Mouse (Mus musculus) ES-E14 (cell line): Measurements from ENCODE around the gene Plekhd1. TPM values are rescaled to one million over a fixed set of nuclear protein-coding genes. Genes with fewer than 3 reads are reported as not detected.
A peak's percentile ranks its signal among the peaks of the same experiment; 100 is the strongest.

ENCODE experiments used
- DNase-seq: peaks from one replicate; pipeline ENCODE4 v3.0.0-alpha.2; 2013; ENCODE audit warnings: low read depth, low spot score
- H3K27ac ChIP-seq: 2 replicates; pipeline ENCODE4 v1.5.1; 2012; ENCODE audit warnings: low read depth, mild to moderate bottlenecking, low read length, moderate library complexity, mixed read lengths; ENCODE audit not compliant: poor library complexity, insufficient read depth, severe bottlenecking
- H3K36me3 ChIP-seq: 2 replicates; pipeline ENCODE4 v1.6.1; 2012; ENCODE audit warnings: mild to moderate bottlenecking, low read length, moderate library complexity, mixed read lengths; ENCODE audit not compliant: control insufficient read depth, poor library complexity, insufficient read depth, severe bottlenecking
- H3K4me1 ChIP-seq, 2 experiments: fragments of 150-350 bp in 1 of 2; sonication (generic) in 1 of 2; 2 replicates each; pipeline ENCODE4 v1.6.1; 2012; ENCODE audit warnings: low read length in 2 of 2, mild to moderate bottlenecking in 1 of 2, mixed read lengths in 1 of 2; ENCODE audit not compliant: control insufficient read depth in 2 of 2, insufficient read depth in 2 of 2, poor library complexity in 1 of 2
- H3K4me3 ChIP-seq, 2 experiments: fragments of 150-350 bp in 1 of 2; sonication (generic) in 1 of 2; 2 replicates each; pipeline ENCODE4 v1.5.1; 2012; ENCODE audit warnings: low read length in 2 of 2, low read depth in 1 of 2, mild to moderate bottlenecking in 1 of 2, mixed read lengths in 1 of 2; ENCODE audit not compliant: insufficient read depth in 1 of 2, poor library complexity in 1 of 2, severe bottlenecking in 1 of 2
- H3K9ac ChIP-seq: 2 replicates; pipeline ENCODE4 v1.6.1; 2012; ENCODE audit warnings: low read depth, mild to moderate bottlenecking, low read length, mixed read lengths; ENCODE audit not compliant: poor library complexity, insufficient read depth, severe bottlenecking
- H3K9me3 ChIP-seq: fragments of 150-350 bp; sonication (generic); 2 replicates; pipeline ENCODE4 v1.6.1; 2012; ENCODE audit warnings: low read depth, mild to moderate bottlenecking, low read length; ENCODE audit not compliant: control insufficient read depth, insufficient read depth
- CHD2 ChIP-seq: IDR thresholded peaks from 2 replicates; pipeline ENCODE4 v1.6.1; 2014; ENCODE audit warnings: mild to moderate bottlenecking, low read depth, low read length, inconsistent platforms
- HCFC1 ChIP-seq: IDR thresholded peaks from 2 replicates; pipeline ENCODE4 v1.6.1; 2012; ENCODE audit warnings: low read length, inconsistent platforms, borderline replicate concordance; ENCODE audit not compliant: insufficient read depth
- MAFK ChIP-seq: IDR thresholded peaks from 2 replicates; pipeline ENCODE4 v1.6.1; 2014; ENCODE audit warnings: mild to moderate bottlenecking, low read depth, low read length, inconsistent platforms; ENCODE audit not compliant: insufficient read depth
- ZC3H11A ChIP-seq: IDR thresholded peaks from 2 replicates; pipeline ENCODE4 v1.6.1; 2012; ENCODE audit warnings: low read depth, mild to moderate bottlenecking, inconsistent platforms, low read length, borderline replicate concordance
- ZNF384 ChIP-seq: IDR thresholded peaks from 2 replicates; pipeline ENCODE4 v1.6.1; 2012; ENCODE audit warnings: low read depth, low read length, inconsistent platforms
- in situ Hi-C, 2 experiments: fragments of 600-800 bp; cut with MboI; formaldehyde crosslinking; loops; one replicate each; pipeline ENCODE4 v1.15.1; 2025; ENCODE audit warnings: low sequenced_read_pairs in 2 of 2, inconsistent platforms in 1 of 2; ENCODE audit not compliant: unreplicated experiment in 2 of 2
- total RNA-seq: library from RNA; depleted of rRNA; stranded (reverse); fragments of 300-350 nt; gene quantifications from 2 replicates; pipeline ENCODE4 v1.2.3, GENCODE M21; 2012

Plekhd1 gene
- total RNA-seq, 1 experiment = 8.2 TPM

DNA sequence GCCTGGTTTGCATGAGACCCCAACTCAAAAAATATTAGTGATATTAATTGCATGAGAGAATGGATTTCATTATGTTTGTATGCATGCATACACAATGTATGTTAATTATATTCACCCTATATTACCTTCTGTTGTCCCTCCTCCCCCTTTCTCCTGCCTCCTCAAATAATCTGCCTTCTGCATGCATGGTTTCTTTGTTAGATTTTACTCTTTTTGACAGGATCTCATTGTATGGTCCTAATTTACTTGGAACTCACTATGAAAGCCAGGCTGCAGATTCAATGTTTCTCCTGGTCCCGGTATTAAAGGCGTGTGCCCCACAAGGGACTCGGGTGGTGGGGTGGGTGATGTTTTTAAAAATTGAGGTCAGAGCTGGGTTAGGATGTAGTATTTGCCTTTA lies 8.1 kb upstream of the Plekhd1 start:
- no peak overlapping the region for H3K4me3 ChIP-seq
- in situ Hi-C loops = no loop called here

DNA sequence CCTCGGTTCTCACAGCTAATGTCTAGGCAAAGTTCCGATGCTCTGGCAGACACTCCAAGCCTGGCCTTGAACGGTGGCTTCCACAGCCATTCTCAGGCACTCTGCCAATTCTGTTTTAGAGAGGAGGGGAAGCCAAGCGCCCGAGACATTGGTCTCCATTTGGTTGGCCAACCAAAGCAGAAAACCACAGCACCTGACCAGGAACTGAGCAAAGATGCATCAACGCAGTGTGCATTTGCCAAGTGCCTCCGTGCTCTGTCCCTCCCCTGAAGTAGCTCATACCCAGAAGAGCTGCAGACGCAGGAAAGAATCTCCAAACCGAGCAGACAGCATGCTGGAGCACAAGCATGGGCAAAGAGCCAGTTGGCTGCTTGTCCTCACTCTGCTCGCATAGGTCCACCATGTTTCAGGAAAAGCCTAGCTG lies 4.6 kb upstream of the Plekhd1 start:
- Histone ChIP-seq H3K9me3 (no peaks in the 10 kb centered on the region), H3K4me1 (peaks cover 2 to 4% of the 10 kb centered on the region in 2 experiments; a peak in 1 of 4 replicates), H3K27ac (no peak overlapping the region), H3K36me3 (no peaks in the 10 kb centered on the region), H3K9ac (no peak overlapping the region), H3K4me3 (no peak overlapping the region)
- no peak for DNase-seq
- in situ Hi-C loops = no loop called here
- TF ChIP-seq ZC3H11A = no peak
- no peak for TF ChIP-seq CHD2
- TF ChIP-seq HCFC1 = no peak
- TF ChIP-seq MAFK = no peak
- no peak for TF ChIP-seq ZNF384

More for the DNA sequence above, 8.1 kb upstream of the Plekhd1 start:
- no peak for TF ChIP-seq MAFK
- no peak for TF ChIP-seq ZC3H11A
- Histone ChIP-seq H3K9ac (no peak overlapping the region), H3K4me1 (no peaks in the 10 kb centered on the region), H3K27ac (no peak overlapping the region), H3K9me3 (no peaks in the 10 kb centered on the region), H3K36me3 (peaks cover 2% of the 10 kb centered on the region)
- DNase-seq = no peak

DNA sequence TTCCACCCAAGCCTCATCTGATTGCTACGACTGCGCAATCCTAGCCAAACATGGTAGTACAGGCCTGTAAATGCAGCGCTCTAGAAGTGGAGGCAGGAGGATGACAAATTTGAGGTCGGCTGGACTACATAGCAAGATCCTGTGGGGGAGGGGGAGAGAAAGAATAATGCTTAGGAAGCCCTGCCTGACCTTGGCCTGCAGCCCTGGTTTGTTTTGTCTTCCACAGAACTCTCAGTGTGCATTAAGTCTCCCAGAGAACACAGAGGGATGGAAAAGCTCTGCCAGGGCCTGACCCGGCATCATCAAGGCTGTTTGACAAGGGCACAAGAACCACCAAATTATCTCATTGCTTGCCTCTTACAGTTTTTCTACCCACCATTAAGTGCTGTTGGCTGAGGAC lies 2.7 kb upstream of the Plekhd1 start:
- no peaks in the 10 kb centered on the region for H3K36me3 ChIP-seq
- peaks cover 2 to 4% of the 10 kb centered on the region in 2 experiments; a peak in 1 of 4 replicates for H3K4me1 ChIP-seq
- H3K27ac ChIP-seq = no peak overlapping the region
- in situ Hi-C loops = no loop called here
- no peak for DNase-seq
- no peak overlapping the region for H3K9ac ChIP-seq
- H3K4me3 ChIP-seq = no peak overlapping the region
- TF ChIP-seq MAFK (no peak), ZC3H11A (no peak), CHD2 (no peak), ZNF384 (no peak), HCFC1 (no peak)
- H3K9me3 ChIP-seq = no peaks in the 10 kb centered on the region

DNA sequence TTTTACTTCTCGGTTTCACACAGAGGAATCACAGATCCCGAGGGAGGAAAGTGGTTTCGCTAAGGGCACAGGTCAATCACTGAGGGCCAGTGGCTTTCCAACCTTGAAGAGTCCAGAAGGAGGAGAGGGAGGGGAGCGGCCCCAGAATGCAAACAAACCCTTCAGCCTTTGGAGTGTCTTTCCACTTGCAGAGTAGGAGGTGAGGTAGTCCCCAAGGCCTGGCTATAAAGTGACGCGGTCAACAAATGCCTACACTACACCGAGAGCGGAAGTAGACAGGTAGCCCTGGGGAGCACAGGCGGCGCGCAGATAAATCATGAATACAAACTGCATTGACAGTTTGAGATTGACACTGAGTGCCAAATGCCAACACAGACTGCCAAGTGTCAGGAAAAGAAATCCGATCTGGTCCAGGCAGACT lies 710 bp upstream of the Plekhd1 start:
- Histone ChIP-seq H3K9me3 (no peaks in the 10 kb centered on the region), H3K4me3 (peak overlapping the region; percentile 70 to 74), H3K4me1 (peaks cover 2 to 4% of the 10 kb centered on the region in 2 experiments; a peak in 1 of 4 replicates), H3K36me3 (no peaks in the 10 kb centered on the region), H3K27ac (no peak overlapping the region), H3K9ac (no peak overlapping the region)
- no peak for DNase-seq
- TF ChIP-seq CHD2 (no peak), ZC3H11A (no peak), HCFC1 (no peak), ZNF384 (no peak), MAFK (no peak)
- in situ Hi-C loops = no loop called here

DNA sequence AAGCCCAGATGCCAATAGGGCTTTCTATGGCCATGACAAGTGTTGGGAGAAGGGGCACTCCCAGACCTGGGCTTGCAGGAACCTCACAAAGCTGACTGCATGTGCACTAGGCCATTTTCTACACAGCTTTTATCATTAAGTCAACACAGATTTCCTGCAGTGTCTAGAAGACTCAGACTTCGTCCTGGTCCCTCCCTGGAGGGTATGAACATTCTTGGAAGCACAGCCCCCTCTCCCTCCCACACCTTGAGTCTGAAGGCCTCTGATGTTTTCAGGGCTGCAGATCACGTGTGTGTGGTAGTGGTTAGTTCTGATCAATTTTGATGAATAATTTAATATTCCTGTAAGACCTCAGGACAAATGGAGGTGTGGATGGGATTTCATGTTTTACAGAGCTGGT lies 1.3 kb downstream of the Plekhd1 start:
- H3K4me1 ChIP-seq = peaks cover 2 to 4% of the 10 kb centered on the region in 2 experiments; a peak in 1 of 4 replicates
- H3K27ac ChIP-seq = no peak overlapping the region
- no peak for DNase-seq
- H3K36me3 ChIP-seq = no peaks in the 10 kb centered on the region
- no peak overlapping the region for H3K9ac ChIP-seq
- H3K4me3 ChIP-seq = no peak overlapping the region
- in situ Hi-C loops = no loop called here
- H3K9me3 ChIP-seq = no peaks in the 10 kb centered on the region
- TF ChIP-seq ZNF384 (no peak), HCFC1 (no peak), CHD2 (no peak), ZC3H11A (no peak), MAFK (no peak)
